ENCODE assay signal across 12 mouse cellular contexts in the genomic region with DNA sequence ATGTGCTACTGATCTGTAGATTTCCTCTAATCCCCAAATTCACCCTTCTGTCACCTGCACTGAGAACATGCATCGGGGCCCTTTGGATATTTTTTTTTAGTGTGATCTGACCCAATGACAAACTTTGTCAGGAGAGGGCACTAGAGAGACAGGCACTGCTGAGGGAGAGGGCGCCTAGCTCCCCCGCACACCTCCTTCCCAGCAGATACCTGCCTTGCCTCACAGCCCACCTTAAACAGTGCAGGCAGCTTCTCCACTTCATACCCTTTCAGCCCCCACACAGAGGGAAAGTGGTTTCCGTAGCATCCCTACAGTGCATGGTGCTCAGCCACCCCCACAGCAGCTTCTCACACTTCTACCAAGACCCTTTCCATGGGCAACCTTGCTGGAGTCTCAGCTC.
DNase-seq lines count a peak whose midpoint lies in the region; ATAC-seq and TF ChIP-seq lines count a peak whose summit lies in the region.
"Had no signal": no experiment of that assay in that cellular context is flagged by ENCODE, and none has a peak within 500 bp of the region (broad histone marks: within the 10 kb centered on the region; RNA-seq: fewer than 3 reads in every experiment).

No protein-coding gene starts in this region.

- no peak overlapping the region for H3K9ac ChIP-seq in midbrain, postnatal 0 days (replicated peaks; ENCODE audit: low read length, poor library complexity, severe bottlenecking)
- H3K9ac ChIP-seq: liver, embryonic 13.5 days had no signal

- no peaks in the 10 kb centered on the region for H3K9me3 ChIP-seq in midbrain, postnatal 0 days (ENCODE audit: low read length)

- DNase-seq in adrenal gland, postnatal 14 days, result peak; percentile 25
- DNase-seq in adrenal gland, postnatal 25 days, result no peak
- peak; percentile 4 to 9 for DNase-seq in left cerebral cortex, adult 18-20 months (ENCODE audit: low spot score in 2 of 2)
- no peak for DNase-seq in left cerebral cortex, postnatal 36 days (ENCODE audit: low spot score in 2 of 2)
- DNase-seq in embryo, embryonic 10 days (ENCODE audit: low spot score), result peak; percentile 57
- peak; percentile 35 for DNase-seq in midbrain, postnatal 0 days (ENCODE audit: low spot score)
- DNase-seq in thymus, postnatal 0 days (ENCODE audit: low spot score), result no peak
- DNase-seq in ovary, postnatal 36 days (ENCODE audit: low spot score), result no peak
- DNase-seq: gastrocnemius, postnatal 36 days; heart, postnatal 14 days; liver, embryonic 13.5 days had no signal

- H3K27ac ChIP-seq in midbrain, postnatal 0 days (ENCODE audit: low read depth, low read length), result no peak overlapping the region
- H3K27ac ChIP-seq: liver, embryonic 13.5 days had no signal

- H3K4me2 ChIP-seq in midbrain, postnatal 0 days (ENCODE audit: low read depth, low read length, poor library complexity, severe bottlenecking), result no peak overlapping the region
- H3K4me2 ChIP-seq: liver, embryonic 13.5 days had no signal

- intact Hi-C loops in left cerebral cortex, postnatal 36 days (cut with DNase I), result loop anchor here (10.0 kb wide), 1 partner anchor 193 kb away; no protein-coding TSS in a partner anchor

- 33% methylated on average over 4 of the region's 4 CpGs for WGBS in midbrain, postnatal 0 days

- H3K27me3 ChIP-seq in midbrain, postnatal 0 days (ENCODE audit: insufficient read depth, low read length), result no peaks in the 10 kb centered on the region
- H3K27me3 ChIP-seq: liver, embryonic 13.5 days; megakaryocyte, embryonic 14.5 days had no signal

- peak; percentile 64 for TF ChIP-seq CTCF in midbrain, postnatal 0 days (IDR thresholded peaks at IDR 0.05)

- no peaks in the 10 kb centered on the region for H3K4me1 ChIP-seq in midbrain, postnatal 0 days (ENCODE audit: insufficient read depth, low read length)
- H3K4me1 ChIP-seq: liver, embryonic 13.5 days; megakaryocyte, embryonic 14.5 days had no signal

- no peak overlapping the region for H3K4me3 ChIP-seq in midbrain, postnatal 0 days (ENCODE audit: low read depth, low read length)
- H3K4me3 ChIP-seq: liver, embryonic 13.5 days; megakaryocyte, embryonic 14.5 days had no signal

- no peak for ATAC-seq in midbrain, postnatal 0 days (ENCODE audit: low FRiP score)

- H3K36me3 ChIP-seq in midbrain, postnatal 0 days (ENCODE audit: insufficient read depth, low read length), result no peaks in the 10 kb centered on the region
- H3K36me3 ChIP-seq: liver, embryonic 13.5 days had no signal

Comparison
In these comparisons a context has a peak if more than half of its experiments do, and no peak if none do; other contexts are left out.
1. DNase-seq: peak in adrenal gland, postnatal 14 days (single experiment), left cerebral cortex, adult 18-20 months (2 of 2), embryo, embryonic 10 days (single experiment) and midbrain, postnatal 0 days (single experiment); none in adrenal gland, postnatal 25 days (single experiment), left cerebral cortex, postnatal 36 days (0 of 2), thymus, postnatal 0 days (single experiment) and ovary, postnatal 36 days (single experiment).